Mouse (Mus musculus): ENCODE data around the gene Gm20873. TPM values are rescaled to one million over a fixed set of nuclear protein-coding genes. Genes with fewer than 3 reads are reported as not detected.
"Not testable (repeated sequence)": the region's sequence is repeated elsewhere in the genome, so short reads cannot be mapped to it uniquely, and the experiment has no call there.

The Gm20873 gene
- polyA plus RNA-seq (2015; fragmentation: Nextera tagmentation; extraction: Ambion mirVana), result not detected in 2 replicates

- H3K4me2 ChIP-seq (ENCODE audit: low read length); ATAC-seq; H3K4me3 ChIP-seq (ENCODE audit: low read length); H3K27me3 ChIP-seq (replicated peaks; ENCODE audit: control insufficient read depth, insufficient read depth, low read length); H3K9me3 ChIP-seq (ENCODE audit: control insufficient read depth, low read length); H3K4me1 ChIP-seq (ENCODE audit: control insufficient read depth, insufficient read depth, low read depth, low read length); H3K27ac ChIP-seq (ENCODE audit: low read depth, low read length); H3K9ac ChIP-seq (ENCODE audit: low read depth, low read length); H3K36me3 ChIP-seq (ENCODE audit: control insufficient read depth, insufficient read depth, low read length): not testable (repeated sequence)
Observed at GRCm38 (mm10) chrY:6266798-6267197, at the start of gene Gm20873. Gene Gm20873 (plus strand): TSS chrY:6267098.

GRCm38 (mm10) chrY:6237895-6238294, 29.0 kb upstream of the Gm20873 start, which contains the start of gene Gm21746:
Gene Gm21746 (minus strand): TSS chrY:6237995.
- H3K36me3 ChIP-seq (ENCODE audit: control insufficient read depth, insufficient read depth, low read length); ATAC-seq; H3K4me2 ChIP-seq (ENCODE audit: low read length); H3K27me3 ChIP-seq (replicated peaks; ENCODE audit: control insufficient read depth, insufficient read depth, low read length); H3K27ac ChIP-seq (ENCODE audit: low read depth, low read length); H3K9me3 ChIP-seq (ENCODE audit: control insufficient read depth, low read length); H3K9ac ChIP-seq (ENCODE audit: low read depth, low read length); H3K4me1 ChIP-seq (ENCODE audit: control insufficient read depth, insufficient read depth, low read depth, low read length); H3K4me3 ChIP-seq (ENCODE audit: low read length): not testable (repeated sequence)
- WGBS, result 72% methylated on average over 2 of the region's 3 CpGs

Other genes with a start within 250 kb of the Gm20873 start
- not detected in 2 replicates for gene Gm21746, start 29.1 kb upstream of the Gm20873 start, polyA plus RNA-seq (2015; fragmentation: Nextera tagmentation; extraction: Ambion mirVana)